Mouse (Mus musculus): ENCODE results near the gene Twf1. TPM values are rescaled to one million over a fixed set of nuclear protein-coding genes. Genes with fewer than 3 reads are reported as not detected.

Twf1 gene
- polyA plus RNA-seq, 1 experiment from 2014 or later = 79.8 TPM

DNA sequence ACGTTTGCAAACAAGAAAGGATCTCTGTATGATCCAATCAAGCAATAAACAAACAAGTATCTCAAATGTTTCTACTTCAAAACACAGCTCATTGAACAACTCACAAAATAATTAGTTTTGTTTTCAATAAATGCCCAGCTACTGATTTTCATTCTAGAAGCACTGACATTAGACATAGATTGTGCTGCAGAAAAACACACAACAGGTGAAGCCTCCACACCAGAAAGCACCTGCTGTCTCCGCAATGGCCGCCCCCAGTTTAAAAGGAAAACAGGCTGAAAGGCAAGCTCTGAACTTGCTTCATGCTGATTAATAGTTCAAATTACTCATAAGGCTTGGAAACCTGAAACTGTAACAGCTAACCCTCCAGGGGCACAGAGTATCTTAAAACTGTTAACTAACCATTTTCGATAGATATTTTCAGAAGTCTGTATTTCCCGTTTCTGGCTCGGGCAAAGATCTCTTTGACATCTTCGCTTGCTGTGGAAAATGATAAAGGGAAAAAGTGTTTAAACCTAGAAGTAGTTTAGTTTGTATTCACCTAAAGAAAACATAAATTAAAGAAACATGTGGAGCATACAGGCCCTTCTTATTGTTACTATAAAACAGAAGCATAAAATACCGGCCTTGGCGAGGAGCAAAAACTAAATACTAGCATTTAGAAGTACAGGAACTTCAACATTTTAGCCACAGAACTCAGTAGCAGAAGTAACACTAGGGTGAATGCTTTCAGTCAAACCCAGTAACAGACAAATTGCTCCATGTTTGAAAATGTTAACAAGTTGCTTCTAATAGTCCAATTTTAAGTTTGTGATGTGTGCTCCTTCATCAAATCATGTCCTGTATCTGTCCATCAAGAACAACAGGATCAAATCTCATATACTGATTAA, 1.6 kb downstream of the Twf1 start:
- Histone ChIP-seq H3K27me3 (ENCODE audit: control insufficient read depth, insufficient read depth, low read length) (no peaks in the 10 kb centered on the region), H3K4me2 (ENCODE audit: low read depth, low read length) (no peak overlapping the region), H3K4me3 (ENCODE audit: low read depth, low read length) (no peak overlapping the region), H3K9me3 (replicated peaks; ENCODE audit: control insufficient read depth, low read length) (no peaks in the 10 kb centered on the region), H3K9ac (replicated peaks; ENCODE audit: low read length) (no peak overlapping the region), H3K27ac (replicated peaks; ENCODE audit: low read depth, low read length) (no peak overlapping the region), H3K4me1 (ENCODE audit: control insufficient read depth, insufficient read depth, low read length) (no peaks in the 10 kb centered on the region), H3K36me3 (replicated peaks; ENCODE audit: control insufficient read depth, insufficient read depth, low read depth, low read length) (peaks cover 6% of the 10 kb centered on the region)
- no peak for ATAC-seq (replicated peaks; ENCODE audit: insufficient number of reproducible peaks, low FRiP score, low TSS enrichment, low read depth)
- WGBS = 83% methylated on average over 9 of the region's 9 CpGs
- no peak for DNase-seq (ENCODE audit: low spot score)

DNA sequence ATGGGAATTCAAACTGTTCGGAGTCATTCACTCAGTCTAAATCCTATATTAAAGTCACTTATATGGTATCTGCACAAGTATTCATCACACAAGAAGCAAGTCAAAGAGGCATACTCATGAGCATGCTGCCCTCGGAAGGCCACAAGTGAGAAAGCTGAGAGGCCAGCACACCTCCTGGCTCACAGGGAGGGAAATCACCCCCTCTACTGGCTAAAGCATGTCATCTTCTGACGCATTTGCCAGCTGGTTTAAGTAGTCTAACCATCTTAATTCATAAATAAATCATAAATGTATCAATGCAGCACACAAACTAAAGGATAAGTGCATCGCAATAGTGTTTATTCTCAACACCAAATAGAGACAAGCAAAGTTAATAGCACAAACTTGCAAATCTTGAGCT, 5.0 kb downstream of the Twf1 start:
- no peaks in the 10 kb centered on the region for H3K9me3 ChIP-seq (replicated peaks; ENCODE audit: control insufficient read depth, low read length)
- DNase-seq (ENCODE audit: low spot score) = no peak
- no peaks in the 10 kb centered on the region for H3K4me1 ChIP-seq (ENCODE audit: control insufficient read depth, insufficient read depth, low read length)
- no peak for ATAC-seq (replicated peaks; ENCODE audit: insufficient number of reproducible peaks, low FRiP score, low TSS enrichment, low read depth)
- peaks cover 11% of the 10 kb centered on the region for H3K36me3 ChIP-seq (replicated peaks; ENCODE audit: control insufficient read depth, insufficient read depth, low read depth, low read length)
- no peak overlapping the region for H3K27ac ChIP-seq (replicated peaks; ENCODE audit: low read depth, low read length)
- no peaks in the 10 kb centered on the region for H3K27me3 ChIP-seq (ENCODE audit: control insufficient read depth, insufficient read depth, low read length)
- no peak overlapping the region for H3K4me3 ChIP-seq (ENCODE audit: low read depth, low read length)
- no peak overlapping the region for H3K9ac ChIP-seq (replicated peaks; ENCODE audit: low read length)
- 82% methylated on average over 4 of the region's 4 CpGs for WGBS
- no peak overlapping the region for H3K4me2 ChIP-seq (ENCODE audit: low read depth, low read length)

DNA sequence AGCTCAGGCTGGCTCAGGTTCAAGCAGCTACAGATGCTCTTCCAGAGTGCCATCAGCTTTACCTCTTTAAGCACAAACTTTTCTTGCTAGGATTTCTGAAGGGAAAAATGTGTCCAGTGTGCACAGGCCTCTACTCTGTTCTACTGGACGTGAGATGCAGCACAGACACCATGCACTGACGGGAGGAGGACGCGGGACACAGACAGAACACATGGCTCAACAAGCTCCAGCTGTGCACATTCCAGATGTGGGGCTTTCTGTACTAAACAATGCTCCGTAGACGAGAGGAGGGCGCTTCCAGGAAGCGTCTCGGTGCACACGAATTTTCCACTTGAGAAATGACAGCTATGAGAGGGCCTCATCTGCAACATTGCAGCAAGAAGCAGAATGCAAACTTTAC, 6.5 kb downstream of the Twf1 start:
- H3K27me3 ChIP-seq (ENCODE audit: control insufficient read depth, insufficient read depth, low read length) = no peaks in the 10 kb centered on the region
- H3K9me3 ChIP-seq (replicated peaks; ENCODE audit: control insufficient read depth, low read length) = no peaks in the 10 kb centered on the region
- 92% methylated on average over 10 of the region's 10 CpGs for WGBS
- ATAC-seq (replicated peaks; ENCODE audit: insufficient number of reproducible peaks, low FRiP score, low TSS enrichment, low read depth) = no peak
- no peaks in the 10 kb centered on the region for H3K4me1 ChIP-seq (ENCODE audit: control insufficient read depth, insufficient read depth, low read length)
- H3K36me3 ChIP-seq (replicated peaks; ENCODE audit: control insufficient read depth, insufficient read depth, low read depth, low read length) = peaks cover 11% of the 10 kb centered on the region
- no peak overlapping the region for H3K4me3 ChIP-seq (ENCODE audit: low read depth, low read length)
- no peak overlapping the region for H3K9ac ChIP-seq (replicated peaks; ENCODE audit: low read length)
- no peak overlapping the region for H3K27ac ChIP-seq (replicated peaks; ENCODE audit: low read depth, low read length)
- no peak overlapping the region for H3K4me2 ChIP-seq (ENCODE audit: low read depth, low read length)
- no peak for DNase-seq (ENCODE audit: low spot score)

DNA sequence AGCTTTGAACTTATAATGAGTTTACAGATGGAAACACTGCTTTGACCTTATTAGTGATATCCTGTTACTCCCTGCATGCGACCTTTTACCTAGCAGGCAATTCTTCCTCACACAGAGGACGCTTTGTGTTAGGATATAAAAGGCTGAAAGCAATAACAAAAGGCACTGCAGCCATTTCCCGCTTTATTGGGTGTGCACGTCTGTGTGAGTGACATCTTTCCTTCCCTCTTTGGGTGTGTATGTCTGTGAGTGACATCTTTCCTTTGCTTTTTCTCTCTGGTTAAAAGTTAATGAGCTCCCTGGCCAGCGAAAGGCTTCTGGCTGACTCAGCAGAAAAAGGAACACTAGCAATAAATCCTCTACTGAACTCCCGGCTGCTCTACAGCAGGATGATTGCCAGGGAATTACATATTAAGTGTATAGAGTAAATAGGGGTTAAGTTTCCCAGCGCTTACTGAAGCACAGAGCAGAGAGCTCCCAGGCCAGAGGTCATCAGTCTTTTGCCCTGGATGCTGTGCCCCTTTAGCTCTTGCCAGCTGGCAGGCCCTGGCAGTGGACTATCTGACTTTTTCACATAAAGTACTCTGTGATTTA, 7.6 kb downstream of the Twf1 start:
- Histone ChIP-seq H3K27ac (replicated peaks; ENCODE audit: low read depth, low read length) (no peak overlapping the region), H3K4me2 (ENCODE audit: low read depth, low read length) (no peak overlapping the region), H3K9ac (replicated peaks; ENCODE audit: low read length) (no peak overlapping the region), H3K27me3 (ENCODE audit: control insufficient read depth, insufficient read depth, low read length) (no peaks in the 10 kb centered on the region), H3K9me3 (replicated peaks; ENCODE audit: control insufficient read depth, low read length) (no peaks in the 10 kb centered on the region), H3K4me3 (ENCODE audit: low read depth, low read length) (no peak overlapping the region), H3K36me3 (replicated peaks; ENCODE audit: control insufficient read depth, insufficient read depth, low read depth, low read length) (peaks cover 11% of the 10 kb centered on the region), H3K4me1 (ENCODE audit: control insufficient read depth, insufficient read depth, low read length) (no peaks in the 10 kb centered on the region)
- DNase-seq (ENCODE audit: low spot score) (no peak), ATAC-seq (replicated peaks; ENCODE audit: insufficient number of reproducible peaks, low FRiP score, low TSS enrichment, low read depth) (no peak)
- 58% methylated on average over 7 of the region's 7 CpGs for WGBS

DNA sequence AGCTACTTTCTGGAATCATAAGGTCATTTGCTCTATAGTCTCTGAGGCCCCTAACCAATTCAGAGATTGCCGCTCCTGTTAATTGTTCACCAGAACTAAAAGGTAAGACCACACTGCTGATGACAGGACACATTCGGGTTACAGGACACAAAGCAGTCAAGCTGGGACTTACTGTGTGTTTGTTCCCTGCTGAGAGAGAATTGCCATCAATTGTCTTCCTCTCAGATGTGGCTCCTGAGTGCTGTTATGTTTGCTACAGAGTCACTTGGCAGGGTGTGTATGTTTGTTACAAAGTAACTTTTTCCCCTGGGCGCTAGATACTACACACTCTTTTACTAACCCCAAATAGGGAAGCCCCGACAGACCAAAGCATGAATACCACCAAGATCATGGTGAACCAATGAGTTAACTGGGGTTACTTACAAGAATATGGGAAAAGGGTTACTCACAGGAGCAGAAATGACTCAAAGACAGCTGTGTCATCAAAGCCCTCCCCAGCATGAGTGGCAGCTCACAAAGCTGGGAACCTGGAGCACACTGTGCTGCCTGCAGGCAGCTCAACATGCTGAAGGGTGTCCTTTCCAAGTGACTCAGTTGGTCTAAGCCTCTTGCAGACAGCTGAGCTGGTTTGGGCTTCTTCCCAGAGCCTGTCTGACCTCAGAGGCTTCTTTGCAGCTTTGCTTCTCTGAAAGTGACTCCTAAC, 15.0 kb downstream of the Twf1 start:
- no peaks in the 10 kb centered on the region for H3K4me1 ChIP-seq (ENCODE audit: control insufficient read depth, insufficient read depth, low read length)
- H3K27ac ChIP-seq (replicated peaks; ENCODE audit: low read depth, low read length) = no peak overlapping the region
- no peaks in the 10 kb centered on the region for H3K27me3 ChIP-seq (ENCODE audit: control insufficient read depth, insufficient read depth, low read length)
- no peak overlapping the region for H3K4me3 ChIP-seq (ENCODE audit: low read depth, low read length)
- H3K9ac ChIP-seq (replicated peaks; ENCODE audit: low read length) = no peak overlapping the region
- DNase-seq (ENCODE audit: low spot score) = no peak
- H3K9me3 ChIP-seq (replicated peaks; ENCODE audit: control insufficient read depth, low read length) = no peaks in the 10 kb centered on the region
- ATAC-seq (replicated peaks; ENCODE audit: insufficient number of reproducible peaks, low FRiP score, low TSS enrichment, low read depth) = no peak
- H3K36me3 ChIP-seq (replicated peaks; ENCODE audit: control insufficient read depth, insufficient read depth, low read depth, low read length) = no peaks in the 10 kb centered on the region
- 71% methylated on average over 4 of the region's 4 CpGs for WGBS
- no peak overlapping the region for H3K4me2 ChIP-seq (ENCODE audit: low read depth, low read length)

DNA sequence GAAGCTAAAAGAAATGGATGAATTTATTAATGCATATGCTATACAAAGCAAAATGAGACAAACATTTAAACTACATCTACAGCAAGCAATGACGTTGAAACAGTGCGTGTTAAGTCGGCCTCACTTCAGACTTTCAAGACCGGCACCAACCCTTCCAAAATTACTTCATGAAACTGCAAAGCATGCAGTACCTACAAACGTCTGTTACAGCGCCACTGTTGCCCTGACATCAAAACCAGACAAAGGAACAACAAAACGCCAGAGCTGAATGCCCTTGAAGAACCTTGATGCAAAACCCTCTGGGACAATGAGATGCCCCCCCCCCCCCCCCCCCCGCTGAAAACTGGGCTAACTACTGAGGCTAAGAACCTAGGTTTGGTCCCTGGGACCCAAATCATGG, 16.9 kb downstream of the Twf1 start:
- 76% methylated on average over 7 of the region's 8 CpGs for WGBS
- no peaks in the 10 kb centered on the region for H3K9me3 ChIP-seq (replicated peaks; ENCODE audit: control insufficient read depth, low read length)
- H3K9ac ChIP-seq (replicated peaks; ENCODE audit: low read length) = no peak overlapping the region
- H3K27ac ChIP-seq (replicated peaks; ENCODE audit: low read depth, low read length) = no peak overlapping the region
- no peak for ATAC-seq (replicated peaks; ENCODE audit: insufficient number of reproducible peaks, low FRiP score, low TSS enrichment, low read depth)
- DNase-seq (ENCODE audit: low spot score) = no peak
- H3K36me3 ChIP-seq (replicated peaks; ENCODE audit: control insufficient read depth, insufficient read depth, low read depth, low read length) = no peaks in the 10 kb centered on the region
- no peaks in the 10 kb centered on the region for H3K27me3 ChIP-seq (ENCODE audit: control insufficient read depth, insufficient read depth, low read length)
- no peak overlapping the region for H3K4me3 ChIP-seq (ENCODE audit: low read depth, low read length)
- H3K4me1 ChIP-seq (ENCODE audit: control insufficient read depth, insufficient read depth, low read length) = no peaks in the 10 kb centered on the region
- no peak overlapping the region for H3K4me2 ChIP-seq (ENCODE audit: low read depth, low read length)

DNA sequence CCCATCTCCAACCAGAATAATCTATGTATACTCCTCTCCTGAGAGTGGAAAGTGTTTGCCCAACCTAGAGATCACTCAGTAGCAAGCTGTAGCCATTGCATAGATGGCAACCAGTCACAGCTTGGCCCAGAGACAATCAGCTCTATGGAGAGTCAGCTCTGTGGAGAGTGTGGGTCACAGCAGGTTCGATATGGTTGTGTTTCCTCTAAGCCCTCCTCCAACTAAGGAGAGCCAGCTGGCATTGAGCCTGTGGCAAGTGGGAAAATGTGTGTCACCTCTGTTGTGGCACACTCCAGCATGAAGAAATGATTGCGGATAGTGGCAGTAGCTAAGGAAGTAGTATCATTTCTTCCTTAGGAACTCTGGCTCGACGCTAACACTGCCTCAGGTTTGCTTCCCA, 18.2 kb downstream of the Twf1 start:
- H3K9me3 ChIP-seq (replicated peaks; ENCODE audit: control insufficient read depth, low read length) = no peaks in the 10 kb centered on the region
- H3K4me2 ChIP-seq (ENCODE audit: low read depth, low read length) = no peak overlapping the region
- no peaks in the 10 kb centered on the region for H3K36me3 ChIP-seq (replicated peaks; ENCODE audit: control insufficient read depth, insufficient read depth, low read depth, low read length)
- H3K4me3 ChIP-seq (ENCODE audit: low read depth, low read length) = no peak overlapping the region
- no peak overlapping the region for H3K27ac ChIP-seq (replicated peaks; ENCODE audit: low read depth, low read length)
- DNase-seq (ENCODE audit: low spot score) (no peak), ATAC-seq (replicated peaks; ENCODE audit: insufficient number of reproducible peaks, low FRiP score, low TSS enrichment, low read depth) (no peak)
- H3K9ac ChIP-seq (replicated peaks; ENCODE audit: low read length) = no peak overlapping the region
- 84% methylated on average over 4 of the region's 4 CpGs for WGBS
- H3K27me3 ChIP-seq (ENCODE audit: control insufficient read depth, insufficient read depth, low read length) = no peaks in the 10 kb centered on the region
- H3K4me1 ChIP-seq (ENCODE audit: control insufficient read depth, insufficient read depth, low read length) = no peaks in the 10 kb centered on the region
